ENCODE assay signal across 12 mouse cellular contexts in genomic region chr3:152493813-152494212, GRCm38 (mm10).
"Had no signal": no experiment of that assay in that cellular context is flagged by ENCODE, and none has a peak within 500 bp of the region (broad histone marks: within the 10 kb centered on the region; RNA-seq: fewer than 3 reads in every experiment).

No protein-coding gene starts in this region.

- H3K9me3 ChIP-seq: limb, embryonic 13.5 days; midbrain, embryonic 13.5 days; neural tube, embryonic 15.5 days had no signal

- H3K4me3 ChIP-seq: layer of hippocampus, adult 2 months; limb, embryonic 13.5 days; midbrain, embryonic 13.5 days; myocyte; neural tube, embryonic 15.5 days had no signal

- H3K9ac ChIP-seq: limb, embryonic 13.5 days; liver, embryonic 14.5 days; midbrain, embryonic 13.5 days; neural tube, embryonic 15.5 days had no signal

- H3K27ac ChIP-seq: layer of hippocampus, adult 2 months; limb, embryonic 13.5 days; liver, embryonic 14.5 days; midbrain, embryonic 13.5 days; neural tube, embryonic 15.5 days had no signal

- H3K4me2 ChIP-seq: limb, embryonic 13.5 days; midbrain, embryonic 13.5 days; neural tube, embryonic 15.5 days had no signal

- H3K36me3 ChIP-seq: limb, embryonic 13.5 days; midbrain, embryonic 13.5 days; neural tube, embryonic 15.5 days had no signal

- DNase-seq: kidney, postnatal 4 days; left cerebral cortex, postnatal 4 days; lung, adult 18-20 months; right cerebral cortex, adult 18-20 months; right cerebral cortex, postnatal 25 days; thymus, postnatal 36 days had no signal

- H3K27me3 ChIP-seq: limb, embryonic 13.5 days; midbrain, embryonic 13.5 days; neural tube, embryonic 15.5 days had no signal
